Mouse (Mus musculus) kidney, postnatal 0 days (tissue): ENCODE results near the gene Wwp2. TPM values are rescaled to one million over a fixed set of nuclear protein-coding genes. Genes with fewer than 3 reads are reported as not detected.
A peak's percentile ranks its signal among the peaks of the same experiment; 100 is the strongest.

ENCODE experiments used
- ATAC-seq: fragments of 200-750 bp; cut with Nextera tagmentation; replicated peaks from 2 replicates; pipeline ENCODE4 v1.8.0; 2017; ENCODE audit warnings: low read depth, moderate number of reproducible peaks, moderate TSS enrichment, moderate library complexity; ENCODE audit not compliant: low FRiP score
- DNase-seq: peaks from one replicate; pipeline ENCODE4 v3.0.0-alpha.2; 2016; ENCODE audit warnings: low spot score
- H3K27ac ChIP-seq: fragments of 300-500 bp; sonication (generic); 2 replicates; pipeline ENCODE4 v1.5.1; 2014; ENCODE audit warnings: mild to moderate bottlenecking
- H3K27me3 ChIP-seq: fragments of 300-500 bp; sonication (generic); 2 replicates; pipeline ENCODE4 v1.6.1; 2014; ENCODE audit warnings: low read length, mixed read lengths; ENCODE audit not compliant: insufficient read depth
- H3K36me3 ChIP-seq: fragments of 300-500 bp; sonication (generic); 2 replicates; pipeline ENCODE4 v1.6.1; 2014; ENCODE audit warnings: low read length, mixed read lengths; ENCODE audit not compliant: insufficient read depth
- H3K4me1 ChIP-seq: fragments of 300-500 bp; sonication (generic); replicated peaks from 2 replicates; pipeline ENCODE4 v1.6.1; 2014; ENCODE audit warnings: antibody characterized with exemption, low read length, mixed read lengths; ENCODE audit not compliant: insufficient read depth
- H3K4me2 ChIP-seq: fragments of 300-500 bp; sonication (generic); 2 replicates; pipeline ENCODE4 v1.6.1; 2014; ENCODE audit warnings: mild to moderate bottlenecking, low read length, moderate library complexity, mixed read lengths
- H3K4me3 ChIP-seq: fragments of 300-500 bp; sonication (generic); replicated peaks from 2 replicates; pipeline ENCODE4 v1.5.1; 2014; ENCODE audit warnings: low read depth, low read length
- H3K9ac ChIP-seq: fragments of 300-500 bp; sonication (generic); 2 replicates; pipeline ENCODE4 v1.6.1; 2014; ENCODE audit warnings: low read depth, low read length
- H3K9me3 ChIP-seq: fragments of 300-500 bp; sonication (generic); replicated peaks from 2 replicates; pipeline ENCODE4 v1.6.1; 2016; ENCODE audit warnings: low read length, inconsistent platforms, mixed read lengths
- CTCF ChIP-seq: IDR thresholded peaks from 2 replicates; pipeline ENCODE4 v1.5.1; 2016; ENCODE audit warnings: antibody characterized with exemption, low read depth, mild to moderate bottlenecking, moderate library complexity
- WGBS: fragments of 180-500 bp; shearing (Covaris S2); extraction: QIAGEN DNeasy Blood & Tissue Kit; methylation state at CpG from one replicate; pipeline ENCODE4 v1.1.7; 2014; 5-methylcytosine and 5-hydroxymethylcytosine counted together
- polyA plus RNA-seq: library from polyadenylated mRNA; unstranded; fragments of >200 nt; fragmentation: Nextera tagmentation; extraction: Ambion mirVana; gene quantifications from 2 replicates; pipeline ENCODE4 v1.2.1, GENCODE M21; 2015

The Wwp2 gene
- polyA plus RNA-seq, 1 experiment from 2014 or later: 38.9 TPM

DNA sequence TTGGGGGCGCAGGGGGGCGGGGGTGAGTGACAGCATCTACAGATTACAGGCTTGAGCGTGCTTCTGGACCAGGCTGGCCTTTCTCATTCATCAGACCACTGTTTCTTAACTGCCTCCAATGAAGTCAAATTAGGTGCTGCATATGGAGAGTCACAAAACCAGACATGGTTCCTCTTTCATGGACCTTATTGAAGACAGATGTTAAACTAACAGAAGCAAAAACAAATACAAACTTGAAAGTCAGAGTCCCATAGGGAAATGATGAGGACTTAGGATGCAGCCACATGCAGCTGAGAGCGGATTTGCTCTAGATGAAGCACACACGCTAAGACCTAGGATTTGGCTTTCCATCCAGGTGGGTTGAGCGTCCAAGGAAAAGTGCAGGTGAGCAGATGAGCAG is 61.5 kb downstream of the Wwp2 start:
- Histone ChIP-seq H3K9me3 (no peaks in the 10 kb centered on the region), H3K36me3 (no peaks in the 10 kb centered on the region), H3K4me2 (no peak overlapping the region), H3K4me1 (no peaks in the 10 kb centered on the region), H3K27me3 (no peaks in the 10 kb centered on the region), H3K27ac (no peak overlapping the region), H3K9ac (0 out of 2 replicates have a peak overlapping the region, but pooled peaks have one; percentile 8), H3K4me3 (no peak overlapping the region)
- DNase-seq: no peak
- ATAC-seq: no peak
- WGBS: 88% methylated on average over 6 of the region's 6 CpGs
- no peak for TF ChIP-seq CTCF

DNA sequence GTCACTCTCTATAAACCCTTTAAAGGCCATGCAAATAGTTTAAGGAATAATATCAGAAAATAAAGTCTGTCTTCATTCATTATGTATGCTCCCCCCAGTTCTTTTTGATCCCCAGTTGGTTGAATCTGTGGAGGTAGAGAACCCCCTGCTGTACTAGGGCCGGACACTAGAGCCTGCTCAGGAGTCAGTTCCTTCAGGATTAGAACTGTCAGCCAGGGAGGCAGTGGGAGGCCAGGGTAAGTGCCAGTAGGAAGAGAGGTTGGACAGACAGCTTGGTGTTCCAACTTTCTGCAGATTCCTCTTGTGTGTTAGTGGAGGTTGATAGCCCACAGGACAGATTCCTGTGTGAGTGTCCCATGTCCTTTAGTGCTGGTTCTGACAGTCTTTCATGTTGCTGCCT is 62.2 kb downstream of the Wwp2 start:
- no peak for TF ChIP-seq CTCF
- Histone ChIP-seq H3K9ac (no peak overlapping the region), H3K4me2 (no peak overlapping the region), H3K27me3 (no peaks in the 10 kb centered on the region), H3K36me3 (no peaks in the 10 kb centered on the region), H3K4me1 (peaks cover 3% of the 10 kb centered on the region; the same call in 1 of the 2 replicates), H3K27ac (no peak overlapping the region), H3K4me3 (no peak overlapping the region), H3K9me3 (no peaks in the 10 kb centered on the region)
- DNase-seq: no peak
- no peak for ATAC-seq
- 85% methylated on average over 1 of the region's 1 CpGs for WGBS

DNA sequence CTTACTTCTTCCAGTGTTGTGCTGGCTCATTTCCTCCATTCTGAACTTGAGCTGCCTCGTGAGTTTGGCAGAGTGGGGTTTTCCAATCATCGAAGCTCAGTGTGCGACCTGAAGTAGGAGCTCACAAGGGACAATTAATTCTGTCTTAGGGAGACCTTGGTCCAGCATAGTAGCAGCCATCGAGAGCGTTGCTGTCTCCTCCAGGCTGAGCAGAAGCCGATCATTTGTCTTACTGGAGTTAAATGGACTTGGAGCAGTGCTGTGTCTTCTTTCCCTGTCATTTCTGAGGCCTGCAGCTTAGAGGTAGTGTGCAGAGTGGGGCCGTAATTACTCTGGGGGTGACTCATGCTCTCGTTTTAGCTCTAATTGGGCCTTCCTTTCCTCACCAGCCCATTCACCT is 62.6 kb downstream of the Wwp2 start:
- no peak overlapping the region for H3K9ac ChIP-seq
- H3K4me3 ChIP-seq: no peak overlapping the region
- DNase-seq (no peak), ATAC-seq (no peak)
- peaks cover 4% of the 10 kb centered on the region; the same call in 1 of the 2 replicates for H3K4me1 ChIP-seq
- 66% methylated on average over 8 of the region's 8 CpGs for WGBS
- no peaks in the 10 kb centered on the region for H3K36me3 ChIP-seq
- H3K27me3 ChIP-seq: no peaks in the 10 kb centered on the region
- H3K9me3 ChIP-seq: no peaks in the 10 kb centered on the region
- H3K27ac ChIP-seq: no peak overlapping the region
- TF ChIP-seq CTCF: no peak
- no peak overlapping the region for H3K4me2 ChIP-seq

DNA sequence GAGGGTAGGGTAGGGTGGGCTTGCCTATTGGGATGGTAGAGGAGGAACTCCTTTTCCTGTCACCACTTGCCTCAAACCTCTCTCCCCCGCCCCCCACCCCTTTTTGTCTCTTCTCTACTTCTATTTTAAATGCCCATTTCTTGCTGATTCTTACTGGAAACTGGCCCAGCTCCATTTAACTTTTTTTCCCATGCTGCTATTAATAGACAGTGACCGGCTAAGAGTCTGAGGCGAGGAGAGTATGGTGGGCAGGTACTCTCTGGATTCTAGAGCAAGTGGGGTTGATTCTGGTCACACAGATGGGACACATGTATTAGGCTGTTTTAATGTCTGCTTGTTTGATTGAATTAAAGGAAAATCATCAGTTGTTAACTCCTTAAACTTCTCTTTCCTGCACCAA is 63.4 kb downstream of the Wwp2 start:
- Histone ChIP-seq H3K9ac (no peak overlapping the region), H3K27ac (no peak overlapping the region), H3K4me1 (peaks cover 6% of the 10 kb centered on the region; the same call in 1 of the 2 replicates), H3K4me3 (no peak overlapping the region), H3K36me3 (no peaks in the 10 kb centered on the region), H3K27me3 (no peaks in the 10 kb centered on the region), H3K4me2 (no peak overlapping the region), H3K9me3 (no peaks in the 10 kb centered on the region)
- TF ChIP-seq CTCF: no peak
- ATAC-seq: no peak
- DNase-seq: no peak
- 80% methylated on average over 3 of the region's 3 CpGs for WGBS

DNA sequence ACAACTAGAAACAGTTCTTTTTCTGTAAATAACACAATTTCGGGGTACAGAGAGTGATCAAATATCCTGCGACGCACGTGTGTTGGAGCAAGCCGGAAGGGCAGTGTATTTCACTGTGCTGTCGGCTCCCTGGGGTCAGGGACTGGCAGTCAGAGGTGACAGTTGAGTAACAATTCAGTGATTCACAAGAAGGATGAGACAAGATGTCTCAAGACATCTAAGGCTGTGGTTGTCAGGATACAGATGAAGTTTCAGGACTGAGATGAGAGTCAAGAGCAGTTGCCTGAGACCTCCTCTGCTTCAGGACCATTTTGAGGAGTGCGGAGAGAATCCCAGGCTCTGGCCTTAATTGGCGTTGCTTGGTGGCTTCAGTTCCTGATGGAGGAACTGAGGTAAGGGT is 66.2 kb downstream of the Wwp2 start:
- TF ChIP-seq CTCF: no peak
- DNase-seq (no peak), ATAC-seq (no peak)
- no peaks in the 10 kb centered on the region for H3K36me3 ChIP-seq
- H3K27ac ChIP-seq: no peak overlapping the region
- 75% methylated on average over 8 of the region's 8 CpGs for WGBS
- H3K9me3 ChIP-seq: no peaks in the 10 kb centered on the region
- H3K4me1 ChIP-seq: peaks cover 9% of the 10 kb centered on the region; the same call in 1 of the 2 replicates
- no peak overlapping the region for H3K4me3 ChIP-seq
- H3K27me3 ChIP-seq: no peaks in the 10 kb centered on the region
- no peak overlapping the region for H3K4me2 ChIP-seq
- no peak overlapping the region for H3K9ac ChIP-seq

DNA sequence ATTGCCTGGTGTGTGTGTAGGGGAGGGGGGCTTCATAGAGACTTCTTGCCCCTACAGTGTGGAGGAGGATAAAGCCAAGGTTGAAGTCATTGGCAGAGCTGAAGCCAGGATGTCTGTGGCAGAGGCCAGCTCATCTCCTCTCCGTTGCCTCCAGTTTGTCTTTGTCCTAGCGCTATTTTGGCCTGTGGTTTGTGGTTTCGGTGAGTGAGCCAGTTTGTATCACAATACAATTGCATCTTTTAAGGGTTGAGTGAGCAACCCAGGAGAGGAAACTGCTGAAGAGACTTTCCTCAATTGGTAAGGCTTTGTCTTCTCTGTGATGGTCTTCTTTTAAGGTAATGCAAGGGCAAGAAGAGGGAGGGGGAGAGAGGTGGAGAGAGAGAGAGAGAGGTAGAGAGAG is 66.8 kb downstream of the Wwp2 start:
- no peaks in the 10 kb centered on the region for H3K36me3 ChIP-seq
- no peak overlapping the region for H3K9ac ChIP-seq
- no peak overlapping the region for H3K4me2 ChIP-seq
- no peaks in the 10 kb centered on the region for H3K9me3 ChIP-seq
- H3K27ac ChIP-seq: no peak overlapping the region
- no peak for DNase-seq
- ATAC-seq: 0 out of 2 replicates have a peak, but pooled peaks have one; percentile 25
- no peak for TF ChIP-seq CTCF
- no peaks in the 10 kb centered on the region for H3K27me3 ChIP-seq
- H3K4me3 ChIP-seq: no peak overlapping the region
- 41% methylated on average over 3 of the region's 3 CpGs for WGBS
- peaks cover 9% of the 10 kb centered on the region; the same call in 1 of the 2 replicates for H3K4me1 ChIP-seq

DNA sequence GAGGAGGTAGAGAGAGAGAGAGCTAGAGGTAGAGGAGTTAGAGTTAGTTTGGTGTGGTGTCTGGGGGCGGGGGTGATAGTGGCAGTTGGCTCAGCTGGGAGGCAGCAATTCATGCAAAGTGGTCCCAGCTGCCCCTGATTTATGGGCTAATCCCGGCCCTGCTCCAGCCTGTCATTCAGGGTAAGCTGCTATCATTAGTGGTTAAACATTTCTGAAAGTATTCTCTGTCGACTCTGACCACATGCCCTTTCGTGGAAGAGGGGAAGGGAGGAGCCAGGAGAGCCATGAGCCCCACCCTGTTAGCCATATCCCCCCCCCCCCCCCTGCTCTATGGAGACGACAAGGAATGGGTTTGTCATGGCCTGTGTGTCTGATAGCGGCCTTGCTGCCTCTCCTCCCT is 67.2 kb downstream of the Wwp2 start:
- no peak overlapping the region for H3K9ac ChIP-seq
- WGBS: 25% methylated on average over 6 of the region's 6 CpGs
- ATAC-seq: peak; percentile 54
- H3K27me3 ChIP-seq: no peaks in the 10 kb centered on the region
- H3K4me1 ChIP-seq: peaks cover 9% of the 10 kb centered on the region; the same call in 1 of the 2 replicates
- H3K9me3 ChIP-seq: no peaks in the 10 kb centered on the region
- no peak for TF ChIP-seq CTCF
- H3K27ac ChIP-seq: peak overlapping the region; percentile 50
- no peaks in the 10 kb centered on the region for H3K36me3 ChIP-seq
- H3K4me2 ChIP-seq: no peak overlapping the region
- peak; percentile 32 for DNase-seq
- H3K4me3 ChIP-seq: no peak overlapping the region
